Mouse (Mus musculus): Measurements from ENCODE around the gene Heatr1. TPM values are rescaled to one million over a fixed set of nuclear protein-coding genes. Genes with fewer than 3 reads are reported as not detected.
"Not testable (repeated sequence)": the region's sequence is repeated elsewhere in the genome, so short reads cannot be mapped to it uniquely, and the experiment has no call there.

Heatr1 gene
- total RNA-seq, 2 experiments from 2014 or later: 27.3 to 31.7 TPM

DNA sequence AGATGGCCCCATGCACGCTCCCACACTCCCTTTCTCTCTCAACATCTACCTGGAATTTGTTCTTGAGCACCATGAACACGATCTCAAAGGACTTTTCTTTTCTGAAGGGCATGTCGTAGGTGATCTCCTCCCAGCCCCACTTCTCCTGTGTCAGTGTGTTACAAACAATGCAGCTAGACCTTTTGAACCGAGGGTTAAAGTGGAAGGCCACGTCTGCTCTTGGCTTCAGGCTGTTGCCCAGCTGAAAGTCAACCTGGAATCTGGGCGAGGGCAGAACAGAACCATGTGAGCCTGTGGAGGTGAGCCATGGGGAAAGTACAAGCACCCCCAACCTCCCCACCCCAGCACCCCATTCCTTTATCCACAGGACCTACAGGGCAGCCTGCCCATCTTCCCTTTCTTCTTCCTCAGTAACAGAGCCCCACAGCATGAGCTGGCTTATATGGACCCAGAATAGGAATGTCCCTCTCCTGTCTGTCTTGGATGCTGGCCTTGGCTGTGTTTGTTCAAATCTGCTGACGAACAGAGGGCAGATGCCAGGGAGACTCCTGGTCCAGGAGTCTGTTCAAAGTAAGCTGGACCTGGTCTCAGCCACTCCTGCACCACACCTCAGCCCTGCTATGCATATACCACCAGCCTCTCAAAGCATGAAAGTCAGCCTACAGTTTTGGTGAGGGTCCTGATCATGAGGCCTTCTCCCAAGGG lies 60.0 kb downstream of the Heatr1 start:
- no peak for DNase-seq

GRCm38 (mm10) chr13:12456711-12457110 lies 61.9 kb downstream of the Heatr1 start:
- no peak for DNase-seq

GRCm38 (mm10) chr13:12460443-12460842 lies 65.6 kb downstream of the Heatr1 start:
- peak; percentile 53 to 55 for DNase-seq

- DNase-seq: peak; percentile 89
Observed at GRCm38 (mm10) chr13:12460881-12461729, 66.3 kb downstream of the Heatr1 start.

GRCm38 (mm10) chr13:12461730-12462119 lies 66.9 kb downstream of the Heatr1 start:
- DNase-seq: no peak

DNA sequence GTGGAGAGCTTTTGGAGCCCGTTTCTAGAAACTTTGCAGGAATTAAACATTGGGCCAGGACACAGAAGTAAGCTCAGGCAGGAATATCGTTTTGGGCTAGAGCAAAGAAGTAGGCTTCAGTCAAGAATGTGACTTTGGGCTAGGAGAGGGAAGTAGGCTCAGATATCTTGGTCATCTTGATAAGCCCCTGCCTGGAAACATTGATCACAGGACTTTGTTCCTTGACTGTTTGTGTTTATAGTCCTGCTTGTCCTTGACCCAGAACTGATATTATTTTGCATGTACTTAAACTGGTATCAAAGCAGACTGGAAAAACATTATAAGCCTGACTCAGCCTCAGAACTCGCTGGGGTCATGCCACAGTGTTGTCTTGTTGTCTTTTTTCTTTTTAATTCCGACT lies 67.8 kb downstream of the Heatr1 start:
- no peak for DNase-seq

DNA sequence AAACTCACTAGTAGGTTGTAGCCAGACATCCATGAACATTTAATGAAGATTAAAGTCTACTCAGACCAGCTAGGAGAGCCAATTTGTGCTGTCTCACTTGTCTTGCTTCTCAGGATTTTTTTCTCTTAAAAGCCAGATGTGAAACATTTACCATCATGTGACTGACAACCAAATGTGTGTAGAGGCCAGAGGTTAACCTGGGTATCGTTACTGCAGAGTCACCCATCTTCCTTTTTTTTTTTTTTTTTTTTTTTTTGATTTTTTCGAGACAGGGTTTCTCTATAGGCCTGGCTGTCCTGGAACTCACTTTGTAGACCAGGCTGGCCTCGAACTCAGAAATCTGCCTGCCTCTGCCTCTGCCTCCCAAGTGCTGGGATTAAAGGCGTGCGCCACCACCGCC lies 69.3 kb downstream of the Heatr1 start:
- DNase-seq: not testable (repeated sequence)

DNA sequence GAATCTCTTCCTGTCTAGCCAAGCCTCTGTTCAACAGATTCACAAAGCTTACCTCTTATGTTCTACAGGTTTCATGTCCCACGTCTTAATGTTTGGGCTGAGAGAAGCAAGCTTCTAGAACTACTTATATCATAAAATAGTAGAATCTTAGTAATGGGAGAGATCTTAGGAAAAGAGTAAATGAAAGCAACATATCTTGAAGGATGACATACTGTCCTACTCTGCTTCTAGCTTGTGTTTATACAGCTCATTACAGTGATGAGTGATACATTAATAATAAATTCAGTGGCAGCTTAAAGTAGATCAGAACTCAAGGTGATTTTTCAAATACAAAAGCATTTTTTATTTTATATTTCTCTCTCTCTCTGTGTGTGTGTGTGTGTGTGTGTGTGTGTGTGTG lies 70.0 kb downstream of the Heatr1 start, which contains the start of gene Lgals8:
TSS of gene Lgals8 (minus strand) at position 101 of the 400 bp plus-strand sequence.
- no peak for DNase-seq

DNA sequence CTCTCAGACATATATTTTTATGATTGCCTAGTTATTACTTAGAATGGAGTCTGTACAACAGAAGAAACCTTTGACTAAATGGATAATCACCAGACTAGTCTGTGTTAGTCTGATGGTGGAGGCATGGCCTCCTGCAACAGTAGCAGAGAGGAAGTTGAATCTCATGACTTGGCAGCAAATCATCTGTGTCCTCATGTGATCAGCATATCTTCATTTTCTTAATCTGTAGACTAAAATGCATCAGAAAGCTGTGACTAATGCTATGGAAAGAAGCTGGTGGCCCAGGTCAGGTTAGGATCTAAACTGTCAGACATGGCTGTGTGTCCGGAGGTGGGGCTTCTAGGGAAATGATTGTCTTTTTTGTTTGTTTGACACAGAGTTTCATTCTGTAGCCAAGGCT lies 73.7 kb downstream of the Heatr1 start:
- no peak for DNase-seq

DNA sequence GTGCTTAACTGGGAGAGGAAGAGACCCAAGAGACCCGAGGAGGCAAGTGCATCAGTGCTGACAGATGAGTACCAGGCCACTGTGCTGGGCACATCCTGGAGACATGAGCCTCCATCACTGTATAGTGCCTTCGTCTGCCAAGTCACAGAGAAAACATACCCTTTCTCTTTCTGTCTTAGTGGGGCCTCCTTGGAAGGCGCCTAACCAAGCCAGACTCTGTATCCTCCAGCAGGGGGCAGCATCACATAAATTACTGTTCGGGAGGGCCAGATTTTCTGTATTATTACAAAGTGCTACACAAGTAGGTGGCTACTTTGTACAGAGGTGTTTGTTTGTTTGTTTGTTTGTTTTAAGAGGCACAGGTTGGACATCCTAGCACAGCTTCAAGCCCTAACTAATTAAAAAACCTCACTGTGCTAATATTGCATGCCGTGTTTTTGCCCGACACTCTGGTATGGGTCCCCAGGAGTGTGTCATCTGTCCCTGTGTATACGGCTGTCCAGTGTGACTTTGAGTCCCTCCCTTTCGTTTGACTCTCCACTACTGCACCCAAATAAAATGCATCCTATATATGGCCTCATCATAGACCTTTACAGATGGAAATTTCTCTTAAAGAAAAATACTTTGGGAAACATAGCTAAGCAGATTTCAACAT lies 79.0 kb downstream of the Heatr1 start:
- DNase-seq: peak; percentile 59 to 69

GRCm38 (mm10) chr13:12475239-12475638 lies 80.4 kb downstream of the Heatr1 start:
- DNase-seq: no peak

GRCm38 (mm10) chr13:12476886-12477285 lies 82.1 kb downstream of the Heatr1 start:
- no peak for DNase-seq

- DNase-seq: no peak
Observed at GRCm38 (mm10) chr13:12478301-12478700, 83.5 kb downstream of the Heatr1 start.

DNA sequence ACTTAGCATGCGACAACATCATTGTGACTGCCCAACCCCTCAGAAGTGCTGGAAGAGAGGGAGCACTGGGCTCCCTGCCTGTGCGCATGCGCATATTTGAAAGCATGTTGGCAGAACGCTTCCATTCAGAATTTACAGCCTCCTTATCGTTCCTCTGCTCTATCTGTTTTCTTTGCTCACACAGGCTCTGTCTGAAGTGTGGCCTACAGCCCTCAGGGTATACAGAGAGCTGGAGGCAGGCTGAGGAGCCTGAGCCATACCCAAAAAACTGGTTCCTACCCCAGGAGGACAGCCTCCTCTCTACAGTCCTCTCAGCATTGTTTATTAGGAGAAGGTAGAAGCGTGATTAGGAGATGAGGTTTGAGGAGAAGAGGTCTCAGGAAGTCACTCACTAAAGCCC lies 85.0 kb downstream of the Heatr1 start:
- DNase-seq: no peak

DNA sequence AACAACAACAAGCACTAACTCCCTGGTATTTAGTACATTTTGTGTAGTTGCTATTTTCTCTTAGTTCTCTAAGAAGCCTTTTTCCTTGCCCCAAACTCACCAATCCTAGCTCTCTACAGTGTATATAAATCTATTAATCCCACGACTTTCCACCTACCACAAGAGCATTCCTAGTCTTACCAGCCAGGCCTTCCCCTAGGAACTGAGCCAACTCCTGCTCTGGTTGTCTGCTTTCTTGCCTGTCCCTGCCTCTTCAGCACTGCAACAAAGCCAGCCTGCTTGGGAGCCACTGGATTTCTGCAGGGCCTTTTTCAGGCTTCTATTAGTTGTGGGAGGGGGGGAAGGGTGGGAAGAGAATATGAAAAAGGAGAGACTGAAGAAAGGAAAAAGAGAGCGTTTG lies 90.4 kb downstream of the Heatr1 start:
- DNase-seq: no peak

DNA sequence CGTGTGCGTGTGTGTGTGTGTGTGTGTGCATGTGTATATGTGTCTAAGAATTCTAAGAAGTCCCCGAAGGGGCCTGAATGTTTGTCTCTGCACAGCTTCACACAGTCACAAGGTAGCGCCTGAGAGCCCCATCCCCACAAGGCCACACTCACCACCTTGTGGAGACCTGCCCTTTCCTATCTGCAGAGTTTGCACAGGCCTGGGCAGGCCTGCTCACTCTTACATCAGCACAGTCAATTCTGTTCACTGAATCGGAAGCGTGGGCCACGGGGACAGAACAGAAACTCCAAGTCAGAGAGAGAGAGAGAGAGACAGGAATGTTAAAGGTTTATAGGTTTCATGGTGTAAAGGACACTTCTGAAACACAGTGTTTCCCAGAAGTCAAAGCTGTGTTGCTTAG lies 90.8 kb downstream of the Heatr1 start:
- DNase-seq: no peak

Other genes with a start within 250 kb of the Heatr1 start
- 10 to 100 TPM; 19.5 to 19.8 TPM for gene Mtr, start 136.9 kb upstream of the Heatr1 start, total RNA-seq (2021)
- gene Actn2, start 54.3 kb upstream of the Heatr1 start, total RNA-seq (2021): 10 to 100 TPM; 19.0 to 19.9 TPM
- 10 to 100 TPM; 33.9 to 36.4 TPM for gene Lgals8, start 69.9 kb downstream of the Heatr1 start, total RNA-seq (2021)
- under 1 TPM; 0.28 to 0.35 TPM for gene Edaradd, start 125.4 kb downstream of the Heatr1 start, total RNA-seq (2021)
- 10 to 100 TPM; 15.8 to 18.5 TPM for gene Ero1lb, start 170.8 kb downstream of the Heatr1 start, total RNA-seq (2021)